Mouse (Mus musculus) natural killer cell, adult 2 months (primary cell): ENCODE measurements at regions not wholly inside any gene's neighbourhood (a gene's known extent, or its start where the extent isn't known, plus 50 kb on each side); places are given as distances from the start of the nearest gene placed in this dataset.

Experiments
- DNase-seq, 2 experiments: peaks; one replicate each; pipeline ENCODE4 v3.0.0; 2022; ENCODE audit warnings: low spot score in 2 of 2

DNA sequence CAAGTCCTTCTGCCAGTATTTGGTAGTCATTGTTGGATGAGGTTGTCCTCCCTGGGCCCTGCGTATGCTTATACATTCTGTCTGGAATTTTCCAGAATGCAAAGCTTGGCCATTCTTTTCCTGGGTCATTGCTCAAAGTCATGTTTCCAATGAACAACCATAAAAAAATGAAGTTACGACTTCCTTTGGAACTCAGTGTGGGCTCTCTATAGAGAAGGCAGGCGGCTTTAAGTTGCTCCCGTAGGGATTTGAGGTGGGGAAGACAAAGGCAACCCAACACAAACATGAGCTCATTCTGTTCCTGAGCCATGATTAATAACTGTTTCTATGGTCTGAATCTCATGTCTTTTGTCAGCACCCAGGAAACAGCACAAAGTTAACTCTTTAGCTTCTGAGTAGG is 204.3 kb downstream of the Hhipl2 start:
- no peak for DNase-seq

DNA sequence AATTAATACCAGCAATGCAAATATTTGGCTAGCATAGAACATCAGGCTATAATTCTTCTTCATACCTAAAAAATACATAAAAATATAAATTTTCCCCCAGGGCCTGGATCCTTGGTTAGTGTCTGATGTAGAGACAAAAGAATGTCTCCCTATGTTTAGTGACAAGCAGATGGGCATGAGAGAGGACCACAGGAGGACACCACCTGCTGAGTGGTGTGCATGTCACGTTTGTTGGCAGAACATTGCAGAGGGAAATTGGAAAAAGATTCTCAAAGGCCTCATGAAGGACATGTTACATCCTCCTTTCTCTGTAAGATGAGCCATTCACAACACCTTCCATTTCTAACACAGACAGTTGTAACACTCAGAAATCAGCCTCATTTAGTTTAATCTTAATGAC is 206.3 kb downstream of the Hhipl2 start:
- no peak for DNase-seq

DNA sequence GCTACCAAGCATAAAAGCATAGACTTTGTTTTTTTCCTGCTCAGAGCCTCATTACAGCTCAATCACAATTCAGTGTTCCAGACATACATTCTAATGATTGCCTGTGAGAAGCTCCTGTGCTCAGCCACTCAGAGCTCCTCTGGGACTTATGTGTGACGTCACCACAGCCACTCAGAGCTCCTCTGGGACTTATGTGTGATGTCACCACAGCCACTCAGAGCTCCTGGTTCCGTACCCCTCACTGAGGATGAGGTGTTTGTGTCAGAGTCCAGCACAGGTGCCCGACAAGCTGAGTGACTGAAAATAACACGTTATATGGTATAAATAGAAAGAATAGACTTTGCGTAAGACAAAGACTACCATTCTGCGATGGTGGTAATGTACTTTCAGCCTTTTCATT is 215.8 kb downstream of the Hhipl2 start:
- peak in 1 of 2 experiments; percentile 32 for DNase-seq

DNA sequence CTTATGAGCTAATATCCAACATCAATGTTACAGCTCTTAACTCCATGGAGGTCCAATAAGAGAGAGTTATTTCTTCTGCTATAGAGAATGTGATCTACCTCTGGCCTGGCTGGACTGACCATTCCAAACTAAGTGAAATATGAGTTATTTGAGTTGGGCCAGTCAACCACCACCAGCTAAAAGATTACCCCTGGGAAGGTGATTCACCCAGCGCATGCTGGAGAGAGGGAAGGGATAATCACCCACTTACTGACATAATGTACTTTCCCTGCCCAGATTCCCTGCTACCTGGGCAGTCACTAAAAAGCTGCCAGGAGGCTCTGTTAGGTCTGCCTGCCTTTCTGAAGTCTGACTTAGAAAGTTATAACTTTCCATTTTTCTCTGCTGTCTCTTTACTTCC is 216.8 kb downstream of the Hhipl2 start:
- DNase-seq, result no peak

DNA sequence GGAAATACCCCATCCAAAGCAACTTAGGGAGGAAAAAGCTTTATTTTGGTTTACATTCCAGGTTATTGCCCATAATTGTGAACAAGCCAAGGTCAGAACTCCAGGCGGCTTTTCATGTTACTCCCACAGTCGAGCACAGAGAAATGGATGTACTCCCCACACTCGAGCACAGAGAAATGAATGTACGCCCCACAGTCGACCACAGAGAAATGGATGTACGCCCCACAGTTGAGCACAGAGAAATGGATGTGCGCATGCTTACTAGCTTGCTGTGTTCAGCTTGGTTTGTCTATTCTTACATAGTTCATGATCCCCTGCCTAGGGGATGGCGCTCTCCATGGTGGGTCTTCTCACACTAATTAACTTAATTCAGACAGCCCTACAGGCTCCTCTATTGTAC is 219.2 kb downstream of the Hhipl2 start:
- no peak for DNase-seq

DNA sequence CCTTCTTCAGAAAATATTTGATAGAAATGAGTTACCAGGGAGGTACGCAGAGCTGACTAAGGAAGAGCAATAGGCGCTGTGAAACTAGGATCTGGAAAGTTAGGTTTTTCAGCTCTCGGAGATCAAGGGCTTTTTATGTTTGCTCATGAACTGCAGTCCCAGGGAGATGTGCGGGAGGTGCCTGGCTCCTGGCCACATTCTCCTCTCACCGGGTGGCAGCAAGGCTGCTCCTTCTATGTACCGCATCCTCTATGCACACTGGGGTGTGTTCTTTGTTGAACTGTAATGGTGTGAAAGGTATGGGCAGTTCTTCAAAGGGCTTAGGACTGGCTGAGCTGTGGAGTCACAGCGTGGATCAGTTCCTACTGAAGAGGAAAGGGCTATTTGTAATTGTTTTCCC is 221.3 kb downstream of the Hhipl2 start:
- DNase-seq, result no peak

DNA sequence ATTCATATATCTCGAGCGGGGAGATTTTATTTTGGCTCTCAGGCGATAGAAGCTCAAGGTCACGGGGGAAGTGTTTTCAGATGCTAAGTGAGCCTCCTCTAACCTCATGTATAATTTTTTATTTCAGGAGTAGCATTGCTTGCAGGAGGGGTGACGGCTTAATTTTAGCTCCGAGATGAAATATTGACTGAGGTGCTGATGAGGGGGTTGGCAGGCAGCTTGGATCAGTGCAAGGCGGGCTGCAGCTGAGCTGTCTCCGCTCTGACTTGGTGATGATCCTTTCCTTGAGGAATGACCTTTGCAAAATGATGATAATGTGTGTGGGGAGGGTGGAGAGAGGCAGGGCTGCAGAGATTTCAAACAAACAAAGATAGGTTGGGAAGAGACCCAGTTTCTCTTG is 222.6 kb downstream of the Hhipl2 start:
- DNase-seq, result no peak

DNA sequence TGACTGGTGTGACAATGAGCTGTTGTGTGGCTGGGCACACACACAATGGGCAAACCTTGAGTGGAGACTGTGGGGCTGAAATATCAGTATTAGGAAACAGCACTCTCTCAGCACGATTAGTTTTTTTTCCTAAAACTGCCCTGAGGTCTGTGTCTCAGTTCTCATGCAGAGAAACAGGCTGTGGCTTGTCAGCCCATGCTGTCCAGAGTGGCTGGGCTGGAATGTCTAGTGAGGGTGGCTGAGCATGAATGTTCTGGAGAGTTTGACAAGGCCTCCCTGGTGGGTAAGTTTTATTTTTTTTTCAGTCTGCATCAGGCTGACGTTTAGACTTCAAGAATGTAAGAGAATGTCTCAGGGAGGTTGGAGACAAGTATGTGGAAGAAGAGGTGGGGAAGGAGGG is 226.0 kb downstream of the Hhipl2 start:
- DNase-seq, result no peak

DNA sequence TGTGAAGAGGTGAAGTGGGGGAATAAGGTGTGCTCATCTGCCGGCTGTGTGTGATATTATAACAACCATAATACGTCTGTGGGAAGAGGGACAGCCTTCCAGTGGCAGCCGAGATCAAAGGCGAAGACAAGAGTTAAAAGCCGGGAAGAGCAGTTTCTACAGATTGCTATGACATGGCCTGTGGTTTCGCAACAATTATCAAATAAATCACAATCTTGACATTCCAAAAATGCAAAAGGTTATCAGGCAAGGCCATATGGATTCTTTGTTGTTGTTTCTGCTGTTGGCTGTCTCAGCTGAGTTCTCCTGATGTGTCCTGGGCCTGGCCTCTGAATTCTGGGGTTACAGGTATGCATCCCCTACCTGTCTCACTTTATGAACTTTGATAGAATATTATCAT is 235.9 kb downstream of the Hhipl2 start:
- no peak for DNase-seq

DNA sequence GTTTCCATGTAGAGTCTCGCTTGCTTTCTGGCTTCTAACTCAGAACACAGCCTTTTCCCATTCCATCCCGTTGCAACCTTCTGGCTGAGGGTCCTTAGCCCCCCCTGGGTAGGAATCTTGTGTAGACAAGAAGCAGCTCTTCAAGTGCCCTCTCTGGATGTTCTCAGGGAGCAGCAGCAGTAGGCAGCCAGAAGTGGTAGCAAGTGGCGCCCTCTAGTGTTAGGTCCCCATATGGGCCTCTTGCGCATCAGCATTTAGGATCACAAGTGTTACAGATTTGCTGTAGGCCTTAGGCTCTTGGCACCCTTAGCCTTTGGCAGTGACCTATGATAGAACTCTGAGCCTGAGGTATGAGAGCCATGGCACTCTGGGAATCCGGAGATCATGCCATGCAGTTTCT is 239.0 kb downstream of the Hhipl2 start:
- DNase-seq, result peak in 1 of 2 experiments; percentile 48

DNA sequence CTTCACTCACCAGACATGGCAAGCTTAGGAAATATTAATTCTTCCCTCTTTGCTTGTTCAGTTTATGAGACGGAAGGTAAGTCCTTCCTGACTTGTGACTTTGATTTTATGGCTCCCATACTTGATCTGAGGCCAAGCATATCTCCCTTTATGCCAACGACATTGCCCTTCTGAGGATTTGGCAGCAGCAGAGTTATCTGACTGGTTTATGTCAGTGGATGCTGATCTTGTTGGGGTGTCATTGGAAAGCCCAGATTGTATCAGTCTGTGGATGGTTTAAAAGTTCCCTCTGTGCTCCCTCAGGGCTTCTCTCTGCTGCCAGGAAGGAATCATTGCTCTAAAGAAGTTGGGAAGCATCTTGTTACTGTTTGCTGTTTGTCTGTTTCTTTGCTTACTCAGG is 242.5 kb downstream of the Hhipl2 start:
- DNase-seq, result no peak

DNA sequence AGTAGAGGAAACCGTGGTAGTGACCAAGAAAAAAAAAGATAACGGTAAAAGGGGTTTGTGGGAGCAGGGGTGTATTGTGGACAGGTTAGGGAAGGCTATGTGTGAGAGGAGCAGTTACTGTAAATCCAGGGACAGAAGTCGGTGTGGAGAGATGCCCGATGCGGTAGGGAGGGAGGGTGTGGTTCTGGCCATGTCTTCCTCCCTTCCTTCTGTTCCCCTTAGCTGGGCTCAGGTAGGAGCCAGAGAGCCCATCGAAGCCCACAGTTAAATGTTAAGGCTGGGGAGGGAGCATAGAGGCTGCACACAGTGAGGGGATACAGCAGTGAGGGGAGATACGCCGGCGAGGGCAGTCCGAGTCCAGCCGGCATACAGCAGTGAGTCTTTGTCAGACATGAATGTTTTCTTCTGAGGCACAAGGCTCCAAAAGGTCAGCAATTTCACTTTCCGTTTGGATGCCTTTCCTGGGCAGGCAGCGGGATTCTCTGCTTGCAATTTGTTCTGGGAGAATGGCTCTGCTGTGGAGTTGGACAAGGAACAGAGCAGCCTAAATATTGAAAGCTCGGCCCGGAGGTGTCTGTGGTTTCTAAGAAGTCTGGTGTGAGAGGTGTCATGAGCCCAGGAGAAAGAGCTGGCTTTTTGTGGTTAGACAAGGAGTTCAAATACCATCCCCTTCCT is 244.5 kb downstream of the Hhipl2 start:
- DNase-seq, result no peak

DNA sequence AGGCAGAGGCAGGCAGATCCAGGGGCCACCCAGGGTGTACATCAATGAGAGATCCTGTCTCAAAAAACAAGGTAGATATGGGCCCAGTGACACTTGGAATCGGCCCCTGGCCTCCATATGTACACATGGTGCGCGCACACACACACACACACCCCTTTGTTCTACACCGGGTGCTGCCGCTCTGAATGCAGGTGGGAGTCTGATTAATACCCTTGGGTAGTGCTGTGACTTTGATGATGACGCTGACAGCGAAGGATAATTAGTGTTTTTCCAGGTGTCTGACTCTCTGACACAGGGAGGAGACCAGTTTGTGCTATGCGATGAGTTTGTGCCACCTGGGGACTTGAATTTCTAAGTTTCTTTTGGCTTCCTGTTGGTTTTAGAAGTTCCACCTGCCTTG is 251.3 kb downstream of the Hhipl2 start:
- DNase-seq, result no peak

DNA sequence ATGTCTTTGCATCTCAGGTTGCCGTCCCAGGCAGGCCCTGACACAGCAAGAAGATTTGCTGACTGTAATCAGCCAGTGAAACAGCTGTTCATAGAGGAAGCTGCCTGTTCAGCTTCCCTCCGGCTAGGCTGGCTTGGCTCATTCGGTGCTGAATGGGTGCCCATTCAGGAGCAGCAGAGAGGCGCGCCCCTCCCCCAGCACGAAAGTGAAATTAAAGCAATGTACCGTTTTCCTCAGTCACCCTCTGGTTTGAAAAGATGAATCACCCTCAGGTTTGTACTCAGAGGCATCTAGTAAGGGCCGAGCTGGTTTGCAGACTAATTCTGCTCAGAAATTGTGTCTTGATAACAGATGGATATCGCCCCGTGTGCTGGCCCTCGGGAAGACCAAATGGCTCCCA is 251.7 kb downstream of the Hhipl2 start:
- DNase-seq, result peak in 1 of 2 experiments; percentile 23

DNA sequence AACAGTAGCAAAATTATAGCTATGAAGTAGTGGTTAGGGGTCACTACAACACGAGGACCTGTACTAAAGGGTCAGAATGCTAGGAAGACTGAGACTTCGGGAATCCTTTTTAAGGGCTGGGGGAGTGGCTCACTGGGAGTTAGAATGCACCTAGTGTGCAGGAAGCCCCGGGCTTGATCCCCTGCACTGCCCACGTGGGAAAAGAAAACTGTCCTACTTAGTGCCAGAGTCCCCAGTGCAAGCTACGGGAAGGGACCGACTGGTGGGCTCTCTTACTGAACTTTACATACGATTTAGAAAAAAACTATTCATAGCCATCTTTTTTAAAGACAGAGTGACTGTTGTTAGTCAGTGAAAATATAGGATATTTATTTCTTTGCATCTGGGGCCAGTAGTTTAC is 252.5 kb downstream of the Hhipl2 start:
- DNase-seq, result no peak

DNA sequence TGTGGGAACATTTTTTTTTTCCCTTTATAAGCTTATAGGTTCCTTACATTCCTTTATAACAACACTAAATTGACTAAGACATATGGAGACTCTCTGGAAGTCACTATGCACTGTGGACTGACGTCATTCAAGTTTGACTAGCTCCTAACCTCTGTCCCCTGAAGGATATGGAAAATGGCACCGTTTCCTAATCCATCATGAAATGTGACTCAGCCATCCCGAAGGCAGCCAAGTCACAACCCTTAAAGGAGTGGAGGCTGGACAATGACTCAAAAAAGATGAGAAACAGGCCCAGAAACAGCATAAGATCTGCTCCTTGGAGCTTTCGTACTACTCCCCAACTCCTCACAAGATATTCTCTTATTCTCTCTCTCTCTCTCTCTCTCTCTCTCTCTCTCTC is 253.5 kb downstream of the Hhipl2 start:
- DNase-seq, result no peak

DNA sequence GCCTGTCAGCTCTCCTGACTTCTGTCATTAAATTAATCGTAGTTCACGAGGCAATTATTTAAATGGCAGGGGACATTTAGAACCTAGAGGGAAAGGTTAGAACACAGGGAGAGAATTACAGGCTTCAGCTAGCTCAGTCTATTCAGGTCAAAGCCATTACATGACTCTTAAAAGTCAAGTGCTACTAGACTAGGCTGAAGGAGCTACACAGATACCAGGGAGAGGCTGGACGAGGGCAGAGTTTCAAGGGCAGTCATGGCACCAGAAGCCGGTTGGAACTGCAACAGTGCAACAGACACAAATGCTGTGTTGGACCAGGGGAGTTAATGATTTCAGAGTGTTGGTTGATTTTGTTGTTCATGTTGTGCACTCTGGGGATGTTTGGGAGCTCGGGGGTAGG is 254.5 kb downstream of the Hhipl2 start:
- no peak for DNase-seq

DNA sequence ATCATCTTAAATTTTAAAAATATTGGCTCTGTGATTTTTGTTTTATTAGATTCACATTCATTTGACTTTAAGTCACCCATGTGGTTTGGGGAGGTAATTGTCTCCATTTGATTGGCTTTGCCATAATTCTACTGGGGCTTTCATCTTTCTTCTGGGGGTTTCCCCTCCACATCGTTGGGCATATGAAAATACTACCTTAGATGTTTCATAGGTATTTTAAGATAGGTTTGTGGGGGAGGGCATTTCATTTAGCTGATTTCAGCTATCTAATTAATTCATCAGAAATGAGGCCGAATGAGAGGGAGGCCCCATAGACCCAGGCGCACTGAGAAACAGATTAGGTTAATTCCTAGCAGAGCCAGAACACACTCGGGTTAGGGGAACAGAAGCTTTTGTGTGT is 259.6 kb downstream of the Hhipl2 start:
- DNase-seq, result no peak

DNA sequence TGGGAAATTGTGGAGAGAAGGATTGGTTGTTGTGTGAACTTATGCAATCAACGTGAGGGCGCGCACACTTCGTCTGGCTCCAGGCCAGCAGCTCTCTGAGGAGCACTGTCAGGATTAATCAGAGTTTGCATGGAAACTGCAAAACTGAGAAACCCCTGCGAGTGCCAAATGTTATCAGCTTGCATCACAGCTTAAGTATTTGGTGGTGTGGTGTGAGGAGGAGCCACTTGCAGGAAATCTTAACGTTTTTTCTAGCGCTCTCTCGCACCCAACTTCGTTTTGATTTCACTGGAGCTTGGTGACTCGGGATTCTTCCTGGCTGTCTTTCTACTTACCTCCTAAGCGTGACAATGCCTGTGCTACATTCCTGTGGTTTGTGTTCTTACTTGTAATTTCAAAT is 261.9 kb downstream of the Hhipl2 start:
- DNase-seq, result no peak

DNA sequence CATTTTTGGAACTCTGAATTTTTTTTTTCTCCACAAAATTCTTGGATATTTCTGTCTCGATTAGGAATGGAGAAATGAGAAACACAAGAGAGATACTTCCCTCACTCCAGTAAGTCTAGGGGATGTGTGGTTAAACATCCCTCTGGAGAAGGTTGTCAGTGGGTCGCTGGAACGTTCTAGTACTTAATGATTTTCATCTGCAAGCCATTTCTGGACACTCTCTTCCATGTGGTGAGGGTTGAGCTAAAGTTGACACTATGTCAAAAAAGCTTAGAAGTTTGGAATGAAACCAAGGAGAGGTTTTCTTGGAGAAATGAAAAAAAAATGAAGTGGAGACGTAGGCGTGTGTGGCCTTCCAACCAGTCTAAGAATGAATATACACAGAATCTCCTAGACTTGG is 268.0 kb downstream of the Hhipl2 start:
- DNase-seq, result no peak

DNA sequence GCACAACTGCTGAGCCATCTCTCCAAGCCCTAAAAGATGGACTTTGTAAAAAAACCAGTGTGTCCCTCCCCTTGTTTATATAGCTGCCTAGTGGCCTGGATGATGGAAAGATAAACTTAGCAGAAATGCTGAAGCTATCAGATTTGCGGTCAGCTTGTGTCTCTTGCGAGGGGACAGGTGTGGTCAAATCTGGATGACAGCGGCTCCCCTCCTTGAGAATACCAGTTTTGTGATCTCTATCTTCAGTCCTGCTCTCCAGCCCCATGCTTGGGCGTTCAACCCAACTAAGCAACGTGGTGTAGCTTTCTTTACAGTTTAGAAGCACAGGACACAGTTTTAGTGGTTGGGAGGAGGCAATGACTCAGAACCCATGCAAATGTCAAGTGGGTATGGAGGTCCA is 274.7 kb downstream of the Hhipl2 start:
- no peak for DNase-seq

DNA sequence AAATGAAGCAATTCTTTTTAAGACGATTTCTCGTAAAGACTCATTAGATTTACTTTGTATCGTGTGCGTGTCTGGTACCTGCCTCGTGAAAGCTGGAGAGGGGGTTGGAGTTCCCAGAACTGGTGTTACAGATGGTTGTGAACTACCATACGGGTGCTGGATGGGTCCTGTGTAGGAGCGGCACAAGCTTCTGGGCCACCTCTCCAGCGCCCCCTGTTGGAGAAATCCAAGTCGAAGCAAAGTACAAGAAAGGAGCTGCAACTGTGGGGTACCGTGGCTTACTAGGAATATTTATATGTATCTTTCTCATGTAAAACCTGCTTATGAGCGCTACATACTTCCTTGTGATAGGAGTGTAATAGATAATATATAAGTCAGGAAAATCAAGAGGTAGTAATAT is 281.3 kb downstream of the Hhipl2 start:
- DNase-seq, result peak; percentile 2 to 33

DNA sequence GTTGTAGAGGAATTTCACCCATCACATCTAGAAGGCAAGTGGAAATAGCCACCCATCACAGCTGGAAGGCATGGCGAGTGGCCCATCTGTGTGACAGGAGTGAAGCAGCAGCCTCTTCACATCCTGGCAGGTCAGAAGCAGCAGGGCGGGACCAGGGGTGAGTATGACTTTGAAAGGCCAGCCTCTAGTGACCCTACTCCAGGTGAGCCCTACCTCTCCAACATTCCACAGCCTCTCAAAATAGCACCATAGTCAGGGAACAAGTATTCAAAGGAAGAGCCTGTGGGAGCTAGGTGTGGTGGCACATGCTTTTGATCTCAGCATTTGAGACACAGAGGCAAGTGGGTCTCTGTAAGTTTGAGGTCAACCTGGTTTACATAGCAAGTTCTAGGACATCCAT is 284.9 kb downstream of the Hhipl2 start:
- DNase-seq, result no peak

DNA sequence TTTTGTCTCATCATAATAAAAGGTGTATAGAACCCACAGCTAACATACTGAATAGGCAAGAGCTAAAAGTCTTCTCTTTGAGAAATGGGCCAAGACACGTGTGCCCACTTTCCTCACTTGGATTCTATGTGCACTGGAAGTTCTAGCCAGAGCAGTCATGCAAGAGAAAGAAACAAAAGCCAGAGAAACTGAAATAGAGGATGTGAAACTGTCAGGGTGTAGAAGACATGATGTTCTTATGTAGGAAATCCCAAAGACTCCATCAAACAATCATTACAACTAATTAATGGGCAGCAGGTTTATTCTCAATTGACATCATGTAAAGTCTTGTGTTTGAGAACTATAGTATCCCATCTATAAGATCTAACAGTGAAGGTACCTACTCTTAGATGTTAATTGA is 294.9 kb downstream of the Hhipl2 start:
- DNase-seq, result no peak

DNA sequence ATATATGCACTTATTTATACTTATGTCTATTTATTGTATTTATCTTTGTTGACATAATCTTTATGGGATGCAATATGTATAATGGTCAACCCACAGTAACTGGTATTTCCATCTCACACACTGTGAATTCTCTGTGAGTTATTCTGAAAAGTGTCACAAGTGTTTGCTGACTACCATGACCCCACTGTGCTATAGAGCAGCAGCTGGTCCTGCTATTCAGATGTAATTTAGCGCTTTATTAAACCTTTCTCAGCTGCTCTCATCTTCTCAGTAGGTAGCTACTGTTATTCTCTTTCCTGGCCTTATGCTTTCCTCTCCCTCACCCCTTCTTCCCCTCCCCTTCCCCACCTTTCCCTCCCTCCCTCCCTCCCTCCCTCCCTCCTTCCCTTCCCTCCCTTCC is 296.0 kb upstream of the Dusp10 start:
- no peak for DNase-seq
